Mouse (Mus musculus): ENCODE data around the gene Dcaf11. TPM values are rescaled to one million over a fixed set of nuclear protein-coding genes. Genes with fewer than 3 reads are reported as not detected.

Dcaf11 gene
- total RNA-seq, 4 experiments from 2014 or later: 146 to 159 (median 158) TPM

DNA sequence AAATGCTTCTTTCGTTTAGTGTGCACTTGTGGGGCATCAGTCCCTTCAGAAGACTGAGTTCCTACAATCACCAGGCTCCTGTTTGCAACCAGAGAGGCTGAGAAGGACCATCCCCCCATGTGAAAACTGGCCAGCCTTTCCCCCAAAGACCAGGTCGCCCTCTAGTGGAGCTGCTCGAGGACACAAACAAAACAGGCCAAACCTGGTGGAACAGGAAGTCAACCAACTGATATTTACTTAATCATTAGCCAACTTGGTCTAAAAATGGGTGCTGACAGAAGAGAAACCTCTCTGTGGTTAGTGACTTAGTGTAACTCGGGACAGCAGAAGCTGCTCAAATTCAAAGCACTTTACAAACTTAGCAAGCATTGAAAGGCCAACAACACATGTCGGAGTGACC lies 2.8 kb upstream of the Dcaf11 start:
- peak; percentile 66 for DNase-seq

DNA sequence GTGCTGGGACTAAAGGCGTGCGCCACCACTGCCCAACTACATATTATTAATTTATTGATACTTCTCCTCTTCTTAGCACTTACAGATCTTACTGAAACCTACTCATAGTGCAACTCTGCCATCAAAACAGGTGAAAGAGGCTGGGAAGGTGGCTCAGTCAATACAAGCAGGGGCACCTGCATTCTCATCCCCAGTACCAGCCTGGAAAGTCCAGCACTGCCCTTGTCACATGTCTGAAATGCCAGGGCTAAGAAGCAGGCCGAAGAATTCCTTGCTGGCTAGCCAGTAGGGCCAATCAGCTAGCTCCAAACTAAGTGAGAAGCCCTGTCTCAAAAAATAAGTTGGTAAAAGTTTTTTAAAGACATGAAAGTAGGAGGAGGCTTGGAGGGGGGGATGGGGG lies 2.2 kb upstream of the Dcaf11 start:
- DNase-seq: no peak

DNA sequence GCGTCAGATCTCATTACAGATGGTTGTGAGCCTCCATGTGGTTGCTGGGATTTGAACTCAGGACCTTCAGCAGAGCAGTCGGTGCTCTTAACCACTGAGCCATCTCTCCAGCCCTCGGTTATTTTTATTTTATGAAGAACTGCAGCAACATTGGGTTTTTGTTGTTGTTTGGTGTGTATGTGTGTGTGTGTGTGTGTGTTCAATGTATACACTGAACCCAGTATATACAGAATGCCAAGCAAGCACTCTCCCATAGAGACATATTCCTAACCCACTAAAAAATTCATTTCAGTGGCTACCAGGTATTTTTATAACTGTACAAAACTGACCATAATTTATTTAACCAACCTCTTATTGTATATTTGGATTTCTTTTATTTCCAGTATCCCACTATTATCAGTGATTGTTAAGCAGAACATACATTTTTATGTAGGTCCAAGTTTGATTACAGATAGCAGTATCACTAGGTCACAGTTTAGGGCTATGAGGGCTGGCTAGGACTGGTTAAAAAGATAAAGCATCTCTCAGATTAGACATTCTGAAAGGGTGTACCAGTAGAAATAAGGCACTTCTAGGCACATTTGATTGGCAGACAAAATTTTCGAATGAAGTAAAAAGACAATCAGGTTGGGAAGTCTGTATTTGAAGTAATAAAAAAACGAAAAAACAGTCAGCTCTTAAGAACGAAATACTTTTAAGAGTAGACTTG lies 912 bp upstream of the Dcaf11 start:
- no peak for DNase-seq

DNA sequence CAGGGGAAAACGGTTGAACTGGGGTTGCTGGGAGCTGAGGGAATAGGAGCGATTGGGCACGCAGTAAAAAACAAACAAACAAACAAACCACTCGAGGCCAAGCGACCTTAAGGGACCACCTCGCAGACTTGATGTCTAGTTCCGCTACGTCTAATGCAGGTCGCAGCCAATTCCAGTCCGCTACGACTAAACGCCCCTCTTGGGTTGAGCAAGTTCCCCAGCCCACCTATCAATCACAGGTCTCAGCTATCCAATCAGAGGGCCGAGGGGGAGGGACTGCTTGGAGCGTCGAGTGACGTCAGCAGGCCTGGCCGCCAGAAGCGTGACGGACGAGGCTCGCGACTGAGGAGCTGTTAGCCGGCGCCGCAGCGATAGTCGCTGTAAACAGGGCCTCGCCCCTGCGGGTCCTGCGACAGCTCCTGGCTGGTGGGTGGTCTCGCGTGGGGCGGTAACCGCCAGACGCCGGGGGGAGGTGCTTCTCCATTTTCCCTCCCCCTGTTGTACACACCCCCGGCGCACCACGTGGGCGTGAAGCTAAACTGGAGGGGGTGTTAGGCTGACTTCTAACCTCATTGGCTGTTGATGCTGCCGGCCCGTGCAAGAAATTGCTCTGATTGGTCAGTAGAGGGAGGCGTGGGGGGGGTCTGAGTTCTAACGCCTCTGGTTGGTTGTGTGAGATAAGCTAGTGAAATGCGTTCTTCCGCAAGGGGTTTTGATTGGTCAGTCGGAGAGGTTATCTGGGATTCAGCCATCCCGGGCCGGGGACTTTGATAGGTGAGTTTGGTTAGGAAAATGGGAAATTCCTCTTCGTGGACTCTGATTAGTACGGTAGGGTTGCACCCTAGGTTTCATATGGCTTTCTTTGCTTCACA lies 632 bp downstream of the Dcaf11 start, which contains the start of gene A730061H03Rik:
Gene A730061H03Rik (minus strand): TSS at position 205 of the 872 bp plus-strand sequence.
- peak; percentile 99 for DNase-seq

DNA sequence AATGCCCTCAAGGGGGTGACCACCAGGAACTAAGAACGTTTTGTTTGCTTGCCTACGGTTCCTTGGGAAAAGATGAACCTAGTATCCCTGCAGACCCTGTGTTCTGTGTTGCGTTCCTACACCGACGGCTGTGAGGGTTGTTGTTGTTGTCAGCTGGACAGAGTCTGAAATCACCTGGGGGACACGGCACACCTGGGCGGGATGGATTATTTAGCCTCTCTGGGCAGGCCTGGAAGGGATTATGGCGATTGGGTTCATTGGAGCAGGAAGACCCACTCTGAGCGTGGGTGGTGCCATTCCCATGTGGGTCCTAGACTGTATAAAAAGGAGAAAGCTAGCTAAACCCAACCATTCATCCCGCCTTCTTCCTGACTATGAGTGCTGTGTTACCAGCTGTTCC lies 2.1 kb downstream of the Dcaf11 start:
- DNase-seq: no peak

DNA sequence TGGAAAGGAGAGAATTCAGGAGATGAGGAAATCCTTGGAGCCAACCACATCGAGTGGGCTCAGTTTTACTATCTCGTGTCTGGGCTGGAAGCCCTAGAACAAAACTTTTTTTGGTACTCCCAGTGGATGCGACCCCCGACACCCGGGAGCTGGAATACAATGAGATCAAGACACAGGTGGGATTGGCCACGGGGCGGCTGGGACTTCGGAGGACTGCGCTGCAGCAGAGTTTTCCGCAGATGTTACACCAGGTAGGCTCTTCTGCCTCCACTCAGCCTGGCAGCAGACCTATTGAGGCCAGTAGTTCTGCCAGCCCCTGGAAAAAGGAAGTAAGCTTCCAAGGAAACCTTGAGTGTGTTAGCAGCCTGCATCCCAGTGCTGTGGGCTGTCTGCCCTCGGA lies 3.4 kb downstream of the Dcaf11 start:
- DNase-seq: no peak

DNA sequence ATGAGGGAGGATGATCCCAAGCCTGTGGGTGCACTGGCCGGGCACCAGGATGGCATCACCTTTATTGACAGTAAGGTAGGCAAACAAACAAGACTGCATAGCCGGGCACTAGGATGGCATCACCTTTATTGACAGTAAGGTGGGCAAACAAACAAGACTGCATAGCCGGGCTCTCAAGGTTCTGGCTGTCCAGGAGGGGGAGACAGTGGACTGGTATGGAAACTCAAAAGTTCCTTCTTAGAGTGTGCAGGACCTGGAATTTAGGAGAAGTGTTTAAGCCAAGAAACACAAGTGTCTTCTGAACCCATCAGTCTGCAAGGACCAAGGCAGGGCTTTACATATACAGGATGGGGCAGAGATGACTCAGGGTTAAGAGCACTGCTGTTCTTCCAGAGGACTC lies 5.9 kb downstream of the Dcaf11 start:
- DNase-seq: no peak

DNA sequence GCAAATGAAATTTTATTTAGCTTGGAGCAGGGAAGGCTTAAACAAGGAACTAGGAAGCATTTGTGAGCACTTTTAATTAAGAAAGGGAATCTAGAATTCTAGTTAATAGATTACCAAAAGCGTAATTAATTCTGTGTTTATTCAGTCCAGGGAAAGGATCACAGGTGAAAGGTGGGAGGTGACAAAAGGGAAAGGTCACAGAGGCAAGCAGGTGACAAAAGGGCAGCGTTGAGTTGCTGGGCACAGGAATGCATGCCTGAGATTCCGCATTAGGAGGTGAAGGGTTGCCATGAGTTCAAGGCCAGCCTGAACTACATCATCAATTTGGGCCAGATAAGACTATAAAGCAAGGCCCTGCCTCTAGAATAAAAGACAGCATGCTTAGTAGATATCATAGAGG lies 7.7 kb downstream of the Dcaf11 start:
- DNase-seq: no peak

DNA sequence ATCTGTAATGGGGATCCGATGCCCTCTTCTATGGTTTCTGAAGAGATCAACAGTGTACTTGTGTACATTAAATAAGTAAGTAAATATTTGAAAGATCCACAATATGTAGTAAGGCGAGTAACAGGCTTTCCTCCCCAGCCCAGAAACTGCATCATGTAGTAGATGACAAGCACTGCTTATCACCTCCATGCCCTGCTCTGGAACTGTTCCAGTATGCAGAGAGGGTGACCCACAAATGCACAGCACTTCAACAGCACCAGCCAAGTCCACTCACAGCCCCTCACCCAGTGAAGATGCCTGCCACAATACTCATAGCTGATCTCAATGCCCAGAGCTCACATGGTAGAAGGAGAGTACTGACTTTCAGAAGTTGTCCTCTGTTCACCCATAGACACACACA lies 10.8 kb downstream of the Dcaf11 start:
- DNase-seq: no peak

DNA sequence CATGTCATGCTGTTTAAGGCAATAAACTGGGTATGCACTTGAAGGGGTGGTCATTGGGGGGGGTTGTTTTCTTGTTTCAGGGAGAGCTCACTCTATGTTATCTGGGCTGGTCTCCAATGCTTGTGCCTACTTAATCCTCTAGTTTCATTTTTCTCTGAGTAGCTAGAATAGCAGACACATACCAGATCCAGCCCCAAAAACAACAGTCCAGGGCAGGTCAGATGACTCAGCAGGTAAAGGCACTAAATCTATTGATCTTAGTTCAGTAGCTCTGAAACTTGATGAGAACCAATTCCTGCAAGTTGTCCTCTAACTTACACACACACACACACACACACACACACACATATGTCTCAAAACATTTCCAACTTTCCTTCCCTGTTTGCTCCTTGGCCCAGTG lies 12.0 kb downstream of the Dcaf11 start:
- DNase-seq: no peak

DNA sequence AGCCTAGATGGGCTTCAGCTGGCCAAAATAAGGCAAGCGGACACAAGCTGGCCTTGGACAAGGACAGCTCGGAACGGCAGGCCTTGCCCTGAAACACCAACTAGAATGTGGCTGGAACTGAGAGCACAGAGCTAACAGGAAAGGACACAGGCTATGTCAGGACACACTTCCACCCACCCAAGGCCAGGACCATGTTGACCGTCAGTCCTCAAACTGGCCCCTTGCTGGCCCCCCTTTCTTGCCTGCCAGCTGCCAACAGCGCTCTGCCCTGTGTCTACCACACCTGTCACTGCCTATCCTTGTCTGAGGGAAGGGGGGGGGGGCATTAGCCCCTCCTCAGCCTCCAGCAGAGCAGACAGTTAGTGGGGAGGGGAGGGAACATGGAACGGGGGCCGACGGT lies 15.5 kb downstream of the Dcaf11 start, which contains the start of gene Fitm1:
Gene Fitm1 (plus strand): TSS at position 316 of the 400 bp plus-strand sequence.
- DNase-seq: no peak

DNA sequence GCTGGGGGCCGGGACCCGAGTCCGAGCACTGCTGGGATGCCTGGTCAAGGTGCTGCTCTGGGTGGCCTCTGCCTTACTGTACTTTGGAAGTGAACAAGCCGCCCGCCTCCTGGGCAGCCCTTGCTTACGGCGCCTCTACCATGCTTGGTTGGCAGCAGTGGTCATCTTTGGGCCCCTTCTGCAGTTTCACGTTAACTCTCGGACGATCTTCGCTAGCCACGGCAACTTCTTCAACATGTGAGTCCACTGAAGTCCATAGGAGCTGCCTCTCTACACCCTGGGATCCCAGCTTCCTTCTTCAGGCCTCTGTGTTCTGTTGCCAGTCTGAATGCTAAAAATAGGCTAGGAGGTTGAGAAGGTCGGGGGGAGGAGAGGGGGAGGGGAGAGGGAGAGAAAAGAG lies 15.9 kb downstream of the Dcaf11 start:
- no peak for DNase-seq

DNA sequence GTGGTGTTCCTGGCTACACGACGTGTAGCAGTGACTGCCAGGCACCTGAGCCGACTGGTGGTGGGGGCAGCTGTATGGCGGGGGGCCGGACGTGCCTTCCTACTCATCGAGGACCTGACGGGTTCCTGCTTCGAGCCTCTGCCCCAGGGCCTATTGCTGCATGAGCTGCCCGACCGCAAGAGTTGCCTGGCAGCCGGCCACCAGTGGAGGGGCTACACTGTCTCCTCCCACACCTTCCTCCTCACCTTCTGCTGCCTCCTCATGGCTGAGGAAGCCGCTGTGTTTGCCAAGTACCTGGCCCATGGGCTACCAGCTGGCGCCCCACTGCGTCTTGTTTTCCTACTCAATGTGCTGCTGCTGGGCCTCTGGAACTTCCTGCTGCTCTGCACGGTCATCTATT lies 16.6 kb downstream of the Dcaf11 start:
- DNase-seq: no peak

DNA sequence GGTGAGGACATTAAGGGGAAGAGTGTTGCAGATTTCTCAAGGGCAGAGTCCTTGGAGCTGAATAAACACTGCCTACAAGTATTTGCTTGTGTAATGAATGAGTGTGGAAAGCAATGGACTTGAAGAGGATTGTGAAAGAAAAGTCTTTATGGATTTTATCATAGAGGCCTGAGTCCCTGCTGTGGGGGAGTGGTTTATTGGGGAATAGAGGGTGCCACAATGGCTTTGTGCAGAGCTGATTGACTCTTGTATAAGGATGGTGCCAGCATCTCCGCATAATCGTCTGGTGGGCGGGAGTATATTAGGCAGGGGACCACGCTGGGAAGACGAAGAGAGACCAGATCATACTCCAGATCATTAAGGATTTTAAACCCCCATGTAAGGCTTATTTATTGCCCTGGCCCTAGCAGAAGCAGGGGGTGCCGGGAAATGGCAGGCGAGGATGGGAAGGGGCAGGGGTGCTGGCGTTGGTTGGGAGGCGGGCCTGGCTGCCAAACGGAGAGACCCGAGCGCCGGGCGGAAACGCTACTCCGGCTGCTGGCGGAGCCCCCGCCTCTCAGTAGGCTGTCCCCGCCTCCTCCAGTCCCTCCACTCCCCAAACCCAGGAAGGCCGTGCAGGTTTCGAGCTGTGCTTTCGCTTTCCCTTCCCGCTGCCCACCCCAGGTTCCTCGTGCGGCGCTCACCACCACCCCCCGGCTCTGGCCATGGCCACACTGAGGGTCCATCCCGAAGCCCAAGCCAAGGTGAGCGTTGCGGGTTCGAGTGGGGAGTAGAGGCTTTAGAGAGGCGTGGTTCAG lies 18.3 kb downstream of the Dcaf11 start, which contains the start of gene Psme1:
Gene Psme1 (plus strand): TSS at position 253 of the 797 bp plus-strand sequence.
- DNase-seq: peak; percentile 85

DNA sequence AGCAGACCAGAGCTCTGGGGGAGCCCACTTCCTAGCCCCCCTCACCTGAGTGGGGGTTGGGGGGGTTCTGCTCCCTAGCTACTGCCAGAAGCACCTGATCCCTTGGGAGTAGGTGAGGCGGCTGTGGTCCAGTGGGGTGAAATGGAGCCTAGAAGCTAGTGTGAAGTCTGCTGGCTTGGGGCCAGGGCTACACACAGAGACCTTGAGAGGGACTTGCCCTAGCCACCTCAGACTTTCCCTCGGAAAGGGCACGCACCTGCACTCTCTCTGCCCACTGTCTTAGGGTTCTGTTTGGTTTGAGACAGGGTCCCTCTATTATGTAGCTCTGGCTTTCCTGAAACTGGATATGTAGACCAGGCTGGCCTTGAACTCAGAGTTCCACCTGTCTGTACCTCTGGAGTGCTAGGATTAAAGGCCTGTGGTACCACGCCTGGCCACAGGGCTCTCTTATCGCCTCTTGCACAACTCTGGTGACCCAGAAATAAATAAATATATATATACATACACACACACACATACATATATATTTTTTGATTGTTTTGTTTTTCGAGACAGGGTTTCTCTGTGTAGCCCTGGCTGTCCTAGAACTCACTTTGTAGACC lies 19.0 kb downstream of the Dcaf11 start:
- DNase-seq: peak; percentile 81

DNA sequence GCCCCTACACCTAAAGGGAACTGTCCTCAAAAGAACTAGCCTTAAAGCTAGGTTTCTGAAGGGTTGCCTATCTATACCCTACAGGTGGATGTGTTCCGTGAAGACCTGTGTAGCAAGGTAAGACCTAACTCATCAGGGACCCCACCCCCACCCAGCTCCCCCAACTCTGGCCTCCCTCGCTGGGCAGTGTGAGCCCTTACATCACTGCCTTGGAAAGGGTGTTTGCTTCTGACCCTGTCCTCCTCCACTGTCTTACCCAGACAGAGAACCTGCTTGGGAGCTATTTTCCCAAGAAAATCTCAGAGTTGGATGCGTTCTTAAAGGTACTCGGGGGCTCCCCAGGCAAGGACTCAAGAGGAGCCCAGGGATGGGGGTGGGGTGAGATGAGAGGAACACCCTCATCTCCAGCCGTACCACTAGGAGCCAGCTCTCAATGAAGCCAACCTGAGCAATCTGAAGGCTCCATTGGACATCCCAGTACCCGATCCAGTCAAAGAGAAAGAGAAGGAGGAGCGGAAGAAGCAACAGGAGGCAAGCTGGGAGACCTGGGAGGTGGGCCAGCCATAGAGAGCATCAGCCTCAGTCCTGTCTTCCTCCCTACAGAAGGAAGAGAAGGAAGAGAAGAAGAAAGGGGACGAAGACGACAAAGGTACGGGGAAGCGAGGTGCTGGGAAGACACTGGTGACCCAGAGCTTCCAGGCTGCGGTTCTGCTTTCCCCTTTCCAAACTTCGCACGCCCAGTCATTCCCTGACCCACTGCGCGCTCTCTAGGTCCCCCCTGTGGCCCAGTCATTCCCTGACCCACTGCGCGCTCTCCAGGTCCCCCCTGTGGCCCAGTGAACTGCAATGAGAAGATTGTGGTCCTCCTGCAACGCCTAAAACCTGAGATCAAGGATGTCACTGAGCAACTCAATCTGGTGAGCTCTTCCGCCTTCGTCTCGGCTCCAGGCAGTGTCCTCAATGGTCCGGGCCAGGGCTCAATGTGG lies 20.0 kb downstream of the Dcaf11 start:
- no peak for DNase-seq

DNA sequence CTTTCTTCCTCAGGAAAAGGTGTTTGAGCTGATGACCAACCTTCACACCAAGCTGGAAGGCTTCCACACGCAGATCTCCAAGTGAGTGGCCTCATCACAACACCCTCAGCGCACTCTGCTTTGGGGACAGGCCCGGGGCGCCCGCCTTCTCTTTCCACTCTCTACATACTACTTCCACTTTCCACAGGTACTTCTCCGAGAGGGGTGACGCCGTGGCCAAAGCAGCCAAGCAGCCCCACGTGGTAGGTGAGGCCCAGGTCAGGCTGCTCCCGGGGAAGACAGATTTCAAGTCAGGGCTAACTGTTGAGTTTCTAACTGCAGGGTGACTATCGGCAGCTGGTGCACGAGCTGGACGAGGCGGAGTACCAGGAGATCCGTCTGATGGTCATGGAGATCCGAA lies 20.9 kb downstream of the Dcaf11 start:
- no peak for DNase-seq

DNA sequence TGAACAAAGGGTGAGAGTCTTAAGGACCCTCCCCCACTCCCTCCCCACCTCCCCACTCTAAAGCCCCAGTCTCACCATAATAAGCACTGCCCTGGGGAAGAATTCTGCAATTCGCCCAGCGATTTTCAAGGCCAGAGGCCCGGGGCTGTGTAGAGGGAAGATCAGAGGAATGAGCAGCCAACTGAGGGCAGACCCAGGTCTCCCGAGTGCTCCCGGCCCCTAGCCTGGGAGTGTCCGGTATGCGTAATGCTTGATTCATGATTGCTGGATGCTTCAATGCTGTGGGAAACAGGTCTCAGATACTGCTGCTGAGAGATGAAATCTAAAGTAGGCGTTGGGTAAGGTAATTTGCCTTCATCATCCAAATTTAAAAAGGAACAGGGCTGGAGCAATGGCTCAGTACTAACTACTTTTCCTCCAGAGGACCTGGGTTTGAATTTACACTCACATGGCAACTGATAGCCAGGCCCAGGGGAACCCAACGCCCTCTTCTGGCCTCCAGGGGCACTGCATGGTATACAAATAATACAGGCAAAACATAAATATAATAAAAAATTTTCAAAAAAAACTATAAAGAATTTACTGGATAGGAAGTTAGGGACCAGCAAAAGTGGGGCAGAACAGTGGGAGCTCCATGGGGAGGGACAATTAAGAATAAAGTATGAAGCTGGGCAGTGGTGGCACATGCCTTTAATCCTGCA lies 22.3 kb downstream of the Dcaf11 start:
- DNase-seq: no peak

DNA sequence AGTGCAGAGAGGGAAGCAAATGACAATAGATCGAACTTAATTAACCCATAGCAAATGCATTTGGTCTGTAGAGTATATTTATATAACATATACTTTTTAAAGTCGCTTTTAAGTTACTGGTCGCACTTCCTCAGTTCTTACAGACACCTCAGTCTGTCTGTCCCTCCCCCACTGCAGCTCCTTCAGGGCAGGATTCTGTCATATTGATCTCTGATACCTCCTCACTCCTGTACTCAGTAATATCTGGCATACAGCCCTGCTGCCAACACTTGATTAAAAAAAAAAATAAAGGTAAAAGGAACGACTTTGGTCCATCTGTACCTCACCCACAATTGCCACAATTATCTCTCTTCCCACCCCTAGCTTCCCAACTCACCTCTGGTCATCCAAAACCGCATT lies 24.5 kb downstream of the Dcaf11 start:
- no peak for DNase-seq

Data from adrenal gland, adult 8-10 months (tissue).